Mouse (Mus musculus) liver, adult 10 weeks (tissue): ENCODE results near the gene Olfr728. TPM values are rescaled to one million over a fixed set of nuclear protein-coding genes. Genes with fewer than 3 reads are reported as not detected.

Experiments used
- polyA plus RNA-seq: library from polyadenylated mRNA; stranded (reverse); fragments of 350-450 nt; fragmentation: Illumina TruSeq; extraction: RNeasy Lipid Tissue Mini Kit (QIAGEN cat#74804); gene quantifications from one replicate; pipeline ENCODE4 v1.2.3, GENCODE M21; 2014; ENCODE audit warnings: low read depth, low replicate concordance

Gene Olfr728
- not detected for polyA plus RNA-seq

DNA sequence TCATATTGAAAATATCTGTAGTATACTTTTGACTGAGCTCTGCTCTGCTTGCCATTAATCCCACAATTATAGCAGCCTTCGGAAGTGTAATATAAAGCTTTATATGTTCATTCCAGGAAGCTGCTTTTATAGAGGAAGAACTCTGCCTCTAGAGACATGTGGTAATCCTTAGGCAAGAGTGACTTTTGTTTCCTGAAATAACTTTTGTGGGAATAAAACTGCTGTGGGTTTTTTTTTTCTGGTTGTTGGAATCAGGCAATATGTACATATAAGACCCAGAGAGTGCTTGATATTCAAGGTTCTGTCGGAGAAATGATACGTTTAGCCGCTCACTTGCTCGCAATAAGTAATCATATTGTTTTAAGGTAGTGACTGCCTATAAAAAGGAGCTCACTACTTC lies at the start of gene Olfr728:
Gene Olfr728, minus strand, starts transcription at position 101 of the 400 bp plus-strand sequence.

DNA sequence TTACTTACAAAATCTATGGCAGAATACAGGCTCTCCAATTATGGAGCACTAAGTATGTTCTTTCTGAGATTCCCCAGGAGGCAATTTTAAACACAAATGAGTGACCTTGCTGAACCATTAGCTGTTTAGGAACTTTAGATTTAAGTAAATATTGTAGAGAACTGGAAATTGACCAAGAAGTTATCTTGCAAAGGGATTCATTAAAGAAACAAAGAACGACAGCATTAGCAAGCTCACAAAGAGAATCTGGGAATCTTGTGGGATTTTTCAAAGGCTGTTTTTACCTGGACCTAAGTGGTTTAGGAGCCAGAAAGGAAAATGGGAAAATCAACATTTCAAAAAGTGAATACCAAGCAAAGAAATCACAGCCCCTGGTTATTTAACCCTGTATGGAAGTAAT lies 45.6 kb upstream of the Olfr728 start, which contains the start of gene Olfr730:
Gene Olfr730, minus strand, starts transcription at position 101 of the 400 bp plus-strand sequence.

DNA sequence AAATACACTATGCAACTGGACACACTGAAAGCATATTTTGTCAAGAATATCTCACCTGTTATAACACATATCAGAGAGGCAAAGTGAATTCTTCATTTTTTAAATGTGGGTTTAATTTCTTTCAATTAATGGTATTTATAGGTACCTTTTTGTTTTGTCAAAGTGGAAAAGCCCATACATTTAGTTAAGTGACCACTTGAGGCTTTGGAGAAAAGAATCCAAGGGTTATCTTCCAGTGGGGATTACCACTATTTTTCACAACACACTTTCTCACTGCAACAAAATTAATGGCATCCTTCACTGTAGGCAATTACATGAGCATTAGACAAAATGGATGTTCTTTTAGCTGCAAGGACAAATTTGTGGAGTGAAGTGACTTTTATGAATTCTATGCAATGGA lies 10.3 kb upstream of the Olfr728 start, which contains the start of gene Olfr729:
Gene Olfr729, minus strand, starts transcription at position 101 of the 400 bp plus-strand sequence.

DNA sequence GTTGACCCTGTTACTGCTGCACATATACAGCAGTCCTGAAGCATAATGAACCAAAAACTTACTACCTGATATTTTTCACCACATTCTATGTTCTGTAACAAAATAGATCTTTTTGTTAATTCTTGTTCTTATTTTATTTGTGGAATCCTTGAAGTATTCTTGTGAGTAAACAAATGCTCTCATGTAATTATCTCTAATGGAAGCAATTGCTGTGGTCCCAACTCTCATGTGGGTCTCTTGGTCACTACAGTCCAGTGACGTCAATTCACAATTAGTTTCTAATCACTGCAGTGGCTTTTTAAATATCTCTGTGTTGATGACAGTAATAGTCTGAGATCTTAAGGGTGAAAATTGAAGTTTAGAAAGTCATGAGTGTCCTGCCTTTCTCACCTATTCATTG lies 19.6 kb downstream of the Olfr728 start, which contains the start of gene Olfr727:
Gene Olfr727, plus strand, starts transcription at position 301 of the 400 bp plus-strand sequence.

DNA sequence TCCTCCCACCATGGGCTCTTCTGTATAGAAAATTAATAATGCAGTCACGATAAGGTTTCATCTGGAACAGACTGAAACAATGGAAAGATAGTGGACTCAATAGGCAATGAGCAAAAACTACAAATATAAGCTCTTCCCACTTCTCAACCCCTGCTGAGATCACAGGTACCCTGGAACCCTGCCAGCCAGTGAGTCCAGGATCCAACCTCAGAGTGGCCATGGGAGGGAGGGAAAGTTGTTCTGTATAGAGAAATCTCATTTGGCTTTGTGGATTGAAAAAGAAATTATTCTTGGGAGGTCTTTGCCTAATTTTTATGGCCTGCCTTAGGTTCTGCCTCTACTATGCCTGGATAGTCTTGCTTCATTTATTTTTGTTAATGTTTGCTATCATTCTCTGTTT lies 51.6 kb downstream of the Olfr728 start, which contains the start of gene Olfr726:
Gene Olfr726, minus strand, starts transcription at position 101 of the 400 bp plus-strand sequence.

Other genes starting within 250 kb of the Olfr728 start
- not detected for gene Olfr722, start 240.7 kb downstream of the Olfr728 start, polyA plus RNA-seq
- gene Olfr723, start 210.9 kb downstream of the Olfr728 start, polyA plus RNA-seq: not detected
- gene Olfr724, start 179.4 kb downstream of the Olfr728 start, polyA plus RNA-seq: not detected
- not detected for gene Olfr725, start 102.3 kb downstream of the Olfr728 start, polyA plus RNA-seq
- gene Olfr726, start 51.7 kb downstream of the Olfr728 start, polyA plus RNA-seq: not detected
- gene Olfr727, start 19.5 kb downstream of the Olfr728 start, polyA plus RNA-seq: not detected
- gene Olfr729, start 10.2 kb upstream of the Olfr728 start, polyA plus RNA-seq: not detected
- not detected for gene Olfr730, start 45.5 kb upstream of the Olfr728 start, polyA plus RNA-seq
- not detected for gene Olfr731, start 99.2 kb upstream of the Olfr728 start, polyA plus RNA-seq
- not detected for gene Olfr732, start 141.5 kb upstream of the Olfr728 start, polyA plus RNA-seq
- gene Olfr733, start 158.8 kb upstream of the Olfr728 start, polyA plus RNA-seq: not detected
- not detected for gene Olfr734, start 184.1 kb upstream of the Olfr728 start, polyA plus RNA-seq
- not detected for gene Olfr735, start 206.2 kb upstream of the Olfr728 start, polyA plus RNA-seq
- 0.42 TPM for gene Tlr11, start 215.2 kb upstream of the Olfr728 start, polyA plus RNA-seq
- not detected for gene Olfr736, start 238.5 kb upstream of the Olfr728 start, polyA plus RNA-seq